Mouse (Mus musculus) embryonic facial prominence, embryonic 14.5 days (tissue): Measurements from ENCODE around the gene Klf3. TPM values are rescaled to one million over a fixed set of nuclear protein-coding genes. Genes with fewer than 3 reads are reported as not detected.
"Not testable (repeated sequence)": the region's sequence is repeated elsewhere in the genome, so short reads cannot be mapped to it uniquely, and the experiment has no call there.

Source experiments
- ATAC-seq: fragments of 200-750 bp; cut with Nextera tagmentation; 2 replicates; pipeline ENCODE4 v1.8.0; 2017; ENCODE audit warnings: low read depth, moderate number of reproducible peaks, moderate TSS enrichment
- DNase-seq: peaks from one replicate; pipeline ENCODE4 v3.0.0-alpha.2; 2015; ENCODE audit warnings: low spot score
- H3K27ac ChIP-seq: fragments of 300-500 bp; sonication (generic); replicated peaks from 2 replicates; pipeline ENCODE4 v1.5.1; 2014; ENCODE audit warnings: low read depth, mild to moderate bottlenecking, low read length, moderate library complexity
- H3K27me3 ChIP-seq: fragments of 300-500 bp; sonication (generic); replicated peaks from 2 replicates; pipeline ENCODE4 v1.6.1; 2014; ENCODE audit warnings: low read length; ENCODE audit not compliant: control insufficient read depth, insufficient read depth
- H3K36me3 ChIP-seq: fragments of 300-500 bp; sonication (generic); 2 replicates; pipeline ENCODE4 v1.6.1; 2014; ENCODE audit warnings: low read length, mixed read lengths; ENCODE audit not compliant: control insufficient read depth, insufficient read depth
- H3K4me1 ChIP-seq: fragments of 300-500 bp; sonication (generic); 2 replicates; pipeline ENCODE4 v1.6.1; 2014; ENCODE audit warnings: antibody characterized with exemption, low read length; ENCODE audit not compliant: control insufficient read depth, insufficient read depth
- H3K4me2 ChIP-seq: fragments of 300-500 bp; sonication (generic); 2 replicates; pipeline ENCODE4 v1.6.1; 2014; ENCODE audit warnings: low read depth, mild to moderate bottlenecking, low read length, moderate library complexity, mixed read lengths
- H3K4me3 ChIP-seq: fragments of 300-500 bp; sonication (generic); 2 replicates; pipeline ENCODE4 v1.5.1; 2014; ENCODE audit warnings: low read depth, mild to moderate bottlenecking, low read length
- H3K9ac ChIP-seq: fragments of 300-500 bp; sonication (generic); 2 replicates; pipeline ENCODE4 v1.6.1; 2014; ENCODE audit warnings: low read depth, mild to moderate bottlenecking, low read length, moderate library complexity, mixed read lengths
- H3K9me3 ChIP-seq: fragments of 300-500 bp; sonication (generic); 2 replicates; pipeline ENCODE4 v1.6.1; 2016; ENCODE audit warnings: low read length; ENCODE audit not compliant: control insufficient read depth
- WGBS: fragments of 180-500 bp; shearing (Covaris S2); extraction: QIAGEN DNeasy Blood & Tissue Kit; methylation state at CpG from one replicate; pipeline ENCODE4 v1.1.7; 2014; 5-methylcytosine and 5-hydroxymethylcytosine counted together
- polyA plus RNA-seq: library from polyadenylated mRNA; unstranded; fragments of >200 nt; fragmentation: Nextera tagmentation; extraction: Ambion mirVana; gene quantifications from 2 replicates; pipeline ENCODE4 v1.2.1, GENCODE M21; 2014

Gene Klf3
- polyA plus RNA-seq, 1 experiment from 2014 or later = 65.5 TPM

- not testable (repeated sequence) for H3K4me3 ChIP-seq, ATAC-seq, DNase-seq, H3K27ac ChIP-seq, H3K36me3 ChIP-seq, H3K4me2 ChIP-seq, H3K9ac ChIP-seq, H3K27me3 ChIP-seq, H3K9me3 ChIP-seq
- 81% methylated on average over 5 of the region's 10 CpGs for WGBS
- H3K4me1 ChIP-seq = peaks cover 29% of the 10 kb centered on the region
Measured at GRCm38 (mm10) chr5:64881559-64881958, 78.4 kb downstream of the Klf3 start.

GRCm38 (mm10) chr5:64881976-64882375, 78.8 kb downstream of the Klf3 start:
- not testable (repeated sequence) for H3K36me3 ChIP-seq, H3K9me3 ChIP-seq, H3K27ac ChIP-seq, ATAC-seq, H3K9ac ChIP-seq, DNase-seq, H3K4me3 ChIP-seq, H3K4me2 ChIP-seq, H3K27me3 ChIP-seq
- 80% methylated on average over 7 of the region's 11 CpGs for WGBS
- peaks cover 25% of the 10 kb centered on the region for H3K4me1 ChIP-seq

Other genes with a start within 250 kb of the Klf3 start
- gene Tlr1, start 130.2 kb downstream of the Klf3 start, polyA plus RNA-seq = 1.4 TPM in 2 replicates
- 1.6 and 1.7 TPM in 2 replicates for gene Tlr6, start 156.7 kb downstream of the Klf3 start, polyA plus RNA-seq
- gene Fam114a1, start 166.7 kb downstream of the Klf3 start, polyA plus RNA-seq = 59.2 and 60.6 TPM in 2 replicates